Comparison of ENCODE assay signal across 28 mouse cellular contexts in genomic region chr10:54269785-54270184, GRCm38 (mm10).
A peak's percentile ranks its signal among the peaks of the same experiment; 100 is the strongest.
DNase-seq lines count a peak whose midpoint lies in the region; ATAC-seq and TF ChIP-seq lines count a peak whose summit lies in the region.
"Had no signal": no experiment of that assay in that cellular context is flagged by ENCODE, and none has a peak within 500 bp of the region (broad histone marks: within the 10 kb centered on the region; RNA-seq: fewer than 3 reads in every experiment).

No protein-coding gene starts in this region.

- no peak overlapping the region for H3K4me2 ChIP-seq in forebrain, embryonic 15.5 days (replicated peaks)
- no peak overlapping the region for H3K4me2 ChIP-seq in forebrain, embryonic 12.5 days
- H3K4me2 ChIP-seq in liver, postnatal 0 days (ENCODE audit: low read depth, low read length), result no peak overlapping the region
- H3K4me2 ChIP-seq: embryonic facial prominence, embryonic 12.5 days; embryonic facial prominence, embryonic 15.5 days; heart, embryonic 13.5 days; hindbrain, embryonic 14.5 days had no signal

- no peak overlapping the region for H3K9ac ChIP-seq in forebrain, embryonic 15.5 days (replicated peaks)
- no peak overlapping the region for H3K9ac ChIP-seq in forebrain, embryonic 12.5 days
- H3K9ac ChIP-seq in liver, postnatal 0 days (replicated peaks), result no peak overlapping the region
- H3K9ac ChIP-seq: embryonic facial prominence, embryonic 12.5 days; embryonic facial prominence, embryonic 15.5 days; heart, embryonic 13.5 days; hindbrain, embryonic 14.5 days had no signal

- H3K4me1 ChIP-seq in forebrain, embryonic 15.5 days, result no peaks in the 10 kb centered on the region
- 0 out of 2 replicates have a peak, but pooled peaks cover 2% of the 10 kb centered on the region for H3K4me1 ChIP-seq in forebrain, embryonic 12.5 days
- H3K4me1 ChIP-seq in liver, postnatal 0 days (ENCODE audit: insufficient read depth), result no peaks in the 10 kb centered on the region
- H3K4me1 ChIP-seq: embryonic facial prominence, embryonic 12.5 days; embryonic facial prominence, embryonic 15.5 days; heart, embryonic 10.5 days; heart, embryonic 13.5 days had no signal

- TF ChIP-seq EP300 in liver, postnatal 0 days (IDR thresholded peaks at IDR 0.05; ENCODE audit: low read depth), result no peak

- no peak overlapping the region for H3K27ac ChIP-seq in forebrain, embryonic 15.5 days (replicated peaks)
- no peak overlapping the region for H3K27ac ChIP-seq in forebrain, embryonic 12.5 days
- H3K27ac ChIP-seq in liver, postnatal 0 days (ENCODE audit: low read depth), result no peak overlapping the region
- H3K27ac ChIP-seq: embryonic facial prominence, embryonic 12.5 days; embryonic facial prominence, embryonic 15.5 days; heart, adult 2 months; heart, embryonic 10.5 days; heart, embryonic 13.5 days; hindbrain, embryonic 14.5 days; hindbrain, postnatal 0 days had no signal

- no peaks in the 10 kb centered on the region for H3K9me3 ChIP-seq in forebrain, embryonic 15.5 days
- no peaks in the 10 kb centered on the region for H3K9me3 ChIP-seq in forebrain, embryonic 12.5 days
- no peaks in the 10 kb centered on the region for H3K9me3 ChIP-seq in liver, postnatal 0 days (ENCODE audit: low read length)
- H3K9me3 ChIP-seq: embryonic facial prominence, embryonic 12.5 days; embryonic facial prominence, embryonic 15.5 days; heart, embryonic 10.5 days; heart, embryonic 13.5 days had no signal

- H3K27me3 ChIP-seq in forebrain, embryonic 15.5 days, result no peaks in the 10 kb centered on the region
- H3K27me3 ChIP-seq in forebrain, embryonic 12.5 days, result no peaks in the 10 kb centered on the region
- no peaks in the 10 kb centered on the region for H3K27me3 ChIP-seq in liver, postnatal 0 days (ENCODE audit: insufficient read depth, low read length)
- H3K27me3 ChIP-seq: embryonic facial prominence, embryonic 12.5 days; embryonic facial prominence, embryonic 15.5 days; heart, embryonic 13.5 days had no signal

- DNase-seq in liver, postnatal 0 days, result no peak
- no peak for DNase-seq in liver
- DNase-seq in brain, adult 2 months (ENCODE audit: low read depth, low spot score), result peak; percentile 16
- peak; percentile 11 for DNase-seq in fibroblast of lung, adult 2 months (ENCODE audit: low read depth)
- DNase-seq in T-cell, adult 2 months (ENCODE audit: low spot score), result no peak
- DNase-seq: adrenal gland, postnatal 10 days; adrenal gland, postnatal 36 days; cerebellum, adult 18-20 months; cerebellum, adult 9-10 months; cerebellum, postnatal 14 days; gastrocnemius, postnatal 10 days; gastrocnemius, postnatal 36 days; heart, adult 2 months; heart, postnatal 14 days; heart, postnatal 4 days; kidney, adult 18-20 months; kidney, adult 9 months had no signal

- H3K36me3 ChIP-seq in forebrain, embryonic 15.5 days, result no peaks in the 10 kb centered on the region
- H3K36me3 ChIP-seq in forebrain, embryonic 12.5 days (replicated peaks), result no peaks in the 10 kb centered on the region
- no peaks in the 10 kb centered on the region for H3K36me3 ChIP-seq in liver, postnatal 0 days (replicated peaks; ENCODE audit: insufficient read depth, low read length)
- H3K36me3 ChIP-seq: embryonic facial prominence, embryonic 12.5 days; embryonic facial prominence, embryonic 15.5 days; heart, embryonic 10.5 days; heart, embryonic 13.5 days had no signal

- TF ChIP-seq CTCF in liver, postnatal 0 days (IDR thresholded peaks at IDR 0.05; ENCODE audit: low read depth), result no peak

- H3K4me3 ChIP-seq in forebrain, embryonic 15.5 days, result no peak overlapping the region
- no peak overlapping the region for H3K4me3 ChIP-seq in forebrain, embryonic 12.5 days (replicated peaks)
- H3K4me3 ChIP-seq in liver, postnatal 0 days (ENCODE audit: low read depth, low read length), result no peak overlapping the region
- H3K4me3 ChIP-seq: embryonic facial prominence, embryonic 12.5 days; embryonic facial prominence, embryonic 15.5 days; heart, adult 2 months; heart, embryonic 10.5 days; heart, embryonic 13.5 days had no signal

- WGBS in forebrain, embryonic 15.5 days, result 49% methylated on average over 1 of the region's 1 CpGs
- 77% methylated on average over 1 of the region's 1 CpGs for WGBS in forebrain, embryonic 12.5 days
- WGBS in liver, postnatal 0 days (ENCODE audit: insufficient replicate concordance), result 63% methylated on average over 1 of the region's 1 CpGs

- peak; percentile 60 for ATAC-seq in forebrain, embryonic 15.5 days (replicated peaks)
- no peak for ATAC-seq in forebrain, embryonic 12.5 days (ENCODE audit: low FRiP score)
- ATAC-seq in liver, postnatal 0 days, result peak; percentile 80; the same call in 1 of the 2 replicates
- ATAC-seq: CD4-positive, CD25-positive, alpha-beta regulatory T cell, adult 4 months; hindbrain, postnatal 0 days; inflammation-experienced regulatory T-cells, adult 6 months; intestine, embryonic 16.5 days had no signal

Comparison
In these comparisons a context has a peak if more than half of its experiments do, and no peak if none do; other contexts are left out.
1. DNase-seq: peak in brain, adult 2 months (single experiment) and fibroblast of lung, adult 2 months (single experiment); none in liver, postnatal 0 days (single experiment), liver (single experiment) and T-cell, adult 2 months (single experiment).